Mouse (Mus musculus) liver, adult 2 months (tissue): ENCODE data around the gene Slc16a3. TPM values are rescaled to one million over a fixed set of nuclear protein-coding genes. Genes with fewer than 3 reads are reported as not detected.

ENCODE experiments used
- DNase-seq: peaks from one replicate; pipeline ENCODE4 v3.0.0-alpha.2; 2011; ENCODE audit warnings: low read depth, low spot score; ENCODE audit errors: extremely low read depth
- H3K27ac ChIP-seq: fragments of 200-500 bp; replicated peaks from 2 replicates; pipeline ENCODE4 v1.5.1; 2012; ENCODE audit warnings: low read depth, mild to moderate bottlenecking, control low read depth, inconsistent platforms, low read length; ENCODE audit not compliant: insufficient read depth
- H3K27me3 ChIP-seq: fragments of 200-500 bp; 2 replicates; pipeline ENCODE4 v1.6.1; 2012; ENCODE audit warnings: mild to moderate bottlenecking, moderate library complexity, low read length, inconsistent platforms; ENCODE audit not compliant: control insufficient read depth, insufficient read depth
- H3K36me3 ChIP-seq: fragments of 200-500 bp; 2 replicates; pipeline ENCODE4 v1.6.1; 2012; ENCODE audit warnings: low read length, inconsistent platforms; ENCODE audit not compliant: control insufficient read depth, insufficient read depth
- H3K4me1 ChIP-seq: fragments of 200-500 bp; 2 replicates; pipeline ENCODE4 v1.6.1; 2011; ENCODE audit warnings: low read length; ENCODE audit not compliant: control insufficient read depth, insufficient read depth
- H3K4me3 ChIP-seq: fragments of 200-500 bp; 2 replicates; pipeline ENCODE4 v1.5.1; 2011; ENCODE audit warnings: low read depth, mild to moderate bottlenecking, control low read depth, low read length, moderate library complexity; ENCODE audit not compliant: insufficient read depth
- H3K79me2 ChIP-seq: fragments of 200-500 bp; 2 replicates; pipeline ENCODE4 v1.6.1; 2012; ENCODE audit warnings: inconsistent platforms, mild to moderate bottlenecking, low read length, moderate library complexity; ENCODE audit not compliant: control insufficient read depth, insufficient read depth
- H3K9ac ChIP-seq: fragments of 200-500 bp; 2 replicates; pipeline ENCODE4 v1.6.1; 2012; ENCODE audit warnings: low read depth, mild to moderate bottlenecking, control low read depth, inconsistent platforms, low read length
- CTCF ChIP-seq: fragments of 200-500 bp; IDR thresholded peaks from 2 replicates; pipeline ENCODE4 v1.5.1; 2011; ENCODE audit warnings: low read depth, low read length, control low read depth
- POLR2A ChIP-seq: fragments of 200-500 bp; IDR thresholded peaks from 2 replicates; pipeline ENCODE4 v1.6.1; 2011; ENCODE audit warnings: low read length, control low read depth; ENCODE audit not compliant: insufficient read depth; ENCODE audit errors: extremely low read depth
- WGBS: fragments of 180-500 bp; shearing (Covaris S2); methylation state at CpG from one replicate; pipeline ENCODE4 v1.1.7; 2018; 5-methylcytosine and 5-hydroxymethylcytosine counted together
- polyA plus RNA-seq: library from polyadenylated mRNA; depleted of rRNA; stranded (reverse); fragments of >200 nt; gene quantifications from 2 replicates; pipeline ENCODE4 v1.2.3, GENCODE M21; 2012; rRNA removed
- total RNA-seq: library from RNA; depleted of rRNA; stranded (reverse); fragments of >200 nt; gene quantifications from 2 replicates; pipeline ENCODE4 v1.2.3, GENCODE M21; 2014; rRNA removed

The Slc16a3 gene
- total and polyA plus RNA-seq, 2 experiments, result 0.28 to 0.51 TPM

GRCm38 (mm10) chr11:121004281-121004680 is 56.0 kb downstream of the Slc16a3 start:
- TF ChIP-seq CTCF (no peak), POLR2A (no peak)
- WGBS, result 67% methylated on average over 5 of the region's 5 CpGs
- no peak for DNase-seq

GRCm38 (mm10) chr11:121006184-121006583 is 57.9 kb downstream of the Slc16a3 start:
- Histone ChIP-seq H3K27ac (no peak overlapping the region), H3K79me2 (no peaks in the 10 kb centered on the region), H3K4me3 (no peak overlapping the region), H3K4me1 (peaks cover 4% of the 10 kb centered on the region), H3K27me3 (no peaks in the 10 kb centered on the region), H3K9ac (no peak overlapping the region), H3K36me3 (no peaks in the 10 kb centered on the region)
- no peak for DNase-seq
- TF ChIP-seq POLR2A, result no peak
- no peak for TF ChIP-seq CTCF
- 82% methylated on average over 6 of the region's 6 CpGs for WGBS

More at GRCm38 (mm10) chr11:121004281-121004680, 56.0 kb downstream of the Slc16a3 start:
- Histone ChIP-seq H3K27me3 (no peaks in the 10 kb centered on the region), H3K27ac (no peak overlapping the region), H3K79me2 (no peaks in the 10 kb centered on the region), H3K36me3 (no peaks in the 10 kb centered on the region), H3K4me1 (peaks cover 4% of the 10 kb centered on the region), H3K4me3 (no peak overlapping the region), H3K9ac (no peak overlapping the region)

- Histone ChIP-seq H3K4me1 (no peaks in the 10 kb centered on the region), H3K36me3 (no peaks in the 10 kb centered on the region), H3K79me2 (no peaks in the 10 kb centered on the region), H3K9ac (no peak overlapping the region), H3K27ac (no peak overlapping the region), H3K27me3 (no peaks in the 10 kb centered on the region), H3K4me3 (no peak overlapping the region)
- TF ChIP-seq CTCF (no peak), POLR2A (no peak)
- 100% methylated on average over 3 of the region's 3 CpGs for WGBS
- DNase-seq, result no peak
Measured at GRCm38 (mm10) chr11:121010044-121010755, 61.9 kb downstream of the Slc16a3 start.

Other genes starting within 250 kb of the Slc16a3 start
- 20.3 and 20.5 TPM in 2 replicates for gene Cenpx, start 234.7 kb upstream of the Slc16a3 start, total RNA-seq
- gene Cenpx, start 234.7 kb upstream of the Slc16a3 start, polyA plus RNA-seq, result 63.4 and 74.6 TPM in 2 replicates
- gene Lrrc45, start 234.6 kb upstream of the Slc16a3 start, total RNA-seq, result 4.4 and 5.1 TPM in 2 replicates
- 7.4 and 9.8 TPM in 2 replicates for gene Lrrc45, start 234.6 kb upstream of the Slc16a3 start, polyA plus RNA-seq
- gene Rac3, start 227.0 kb upstream of the Slc16a3 start, total RNA-seq, result 0.20 and 0.55 TPM in 2 replicates
- 0.72 and 1.1 TPM in 2 replicates for gene Rac3, start 227.0 kb upstream of the Slc16a3 start, polyA plus RNA-seq
- 215 and 230 TPM in 2 replicates for gene Dcxr, start 221.2 kb upstream of the Slc16a3 start, total RNA-seq
- gene Dcxr, start 221.2 kb upstream of the Slc16a3 start, polyA plus RNA-seq, result 512 and 554 TPM in 2 replicates
- not detected in 2 replicates for gene Cbr2, start 216.4 kb upstream of the Slc16a3 start, total RNA-seq
- 0.28 and 0.86 TPM in 2 replicates for gene Cbr2, start 216.4 kb upstream of the Slc16a3 start, polyA plus RNA-seq
- 0.54 and 0.55 TPM in 2 replicates for gene Hmga1b, start 185.7 kb upstream of the Slc16a3 start, total RNA-seq
- gene Hmga1b, start 185.7 kb upstream of the Slc16a3 start, polyA plus RNA-seq, result 0.07 and 0.12 TPM in 2 replicates
- 3.1 and 5.7 TPM in 2 replicates for gene Rfng, start 164.3 kb upstream of the Slc16a3 start, total RNA-seq
- 25.1 and 28.3 TPM in 2 replicates for gene Rfng, start 164.3 kb upstream of the Slc16a3 start, polyA plus RNA-seq
- gene Gps1, start 164.2 kb upstream of the Slc16a3 start, total RNA-seq, result 81.9 and 89.7 TPM in 2 replicates
- gene Gps1, start 164.2 kb upstream of the Slc16a3 start, polyA plus RNA-seq, result 97.9 and 99.5 TPM in 2 replicates
- gene Dus1l, start 152.1 kb upstream of the Slc16a3 start, total RNA-seq, result 52.1 and 52.4 TPM in 2 replicates
- 69.7 and 70.6 TPM in 2 replicates for gene Dus1l, start 152.1 kb upstream of the Slc16a3 start, polyA plus RNA-seq
- gene Fasn, start 123.9 kb upstream of the Slc16a3 start, total RNA-seq, result 198 and 203 TPM in 2 replicates
- gene Fasn, start 123.9 kb upstream of the Slc16a3 start, polyA plus RNA-seq, result 639 and 935 TPM in 2 replicates
- gene Ccdc57, start 15.6 kb upstream of the Slc16a3 start, total RNA-seq, result 1.5 and 2.3 TPM in 2 replicates
- gene Ccdc57, start 15.6 kb upstream of the Slc16a3 start, polyA plus RNA-seq, result 0.80 and 1.1 TPM in 2 replicates
- 28.3 and 31.8 TPM in 2 replicates for gene Csnk1d, start 42.9 kb downstream of the Slc16a3 start, total RNA-seq
- 34.2 and 36.4 TPM in 2 replicates for gene Csnk1d, start 42.9 kb downstream of the Slc16a3 start, polyA plus RNA-seq
- 0.20 and 0.55 TPM in 2 replicates for gene Cd7, start 90.9 kb downstream of the Slc16a3 start, total RNA-seq
- 1.5 and 3.4 TPM in 2 replicates for gene Cd7, start 90.9 kb downstream of the Slc16a3 start, polyA plus RNA-seq
- gene Sectm1b, start 115.1 kb downstream of the Slc16a3 start, total RNA-seq, result not detected in 2 replicates
- 0.11 and 0.18 TPM in 2 replicates for gene Sectm1b, start 115.1 kb downstream of the Slc16a3 start, polyA plus RNA-seq
- gene Sectm1a, start 132.7 kb downstream of the Slc16a3 start, total RNA-seq, result 0.55 and 0.67 TPM in 2 replicates
- gene Sectm1a, start 132.7 kb downstream of the Slc16a3 start, polyA plus RNA-seq, result 0.76 and 0.81 TPM in 2 replicates
- gene Tex19.2, start 170.2 kb downstream of the Slc16a3 start, total RNA-seq, result not detected in 2 replicates
- not detected in 2 replicates for gene Tex19.2, start 170.2 kb downstream of the Slc16a3 start, polyA plus RNA-seq
- gene Tex19.1, start 197.7 kb downstream of the Slc16a3 start, total RNA-seq, result not detected in 2 replicates
- gene Tex19.1, start 197.7 kb downstream of the Slc16a3 start, polyA plus RNA-seq, result not detected in 2 replicates
- gene Uts2r, start 211.8 kb downstream of the Slc16a3 start, total RNA-seq, result not detected in 2 replicates
- gene Uts2r, start 211.8 kb downstream of the Slc16a3 start, polyA plus RNA-seq, result not detected in 2 replicates